Mouse (Mus musculus) myocyte (in vitro differentiated cells): ENCODE measurements at regions not wholly inside any gene's neighbourhood (a gene's known extent, or its start where the extent isn't known, plus 50 kb on each side); places are given as distances from the start of the nearest gene placed in this dataset.

Experiments used
- E2F4 ChIP-seq: IDR thresholded peaks from one replicate; pipeline ENCODE4 v1.6.1; 2011; ENCODE audit warnings: mild to moderate bottlenecking, control low read depth, moderate library complexity; ENCODE audit not compliant: insufficient read depth
- POLR2A ChIP-seq: IDR thresholded peaks from one replicate; pipeline ENCODE4 v1.6.1; 2011; ENCODE audit warnings: low read depth, mild to moderate bottlenecking, control low read depth, moderate library complexity; ENCODE audit not compliant: insufficient read length
- POLR2AphosphoS2 ChIP-seq: IDR thresholded peaks from one replicate; pipeline ENCODE4 v1.6.1; 2011; ENCODE audit warnings: low read depth, control low read depth; ENCODE audit not compliant: insufficient read length
- USF1 ChIP-seq: IDR thresholded peaks from one replicate; pipeline ENCODE4 v1.6.1; 2011; ENCODE audit warnings: low read depth, mild to moderate bottlenecking, control low read depth, moderate library complexity

GRCm38 (mm10) chr5:118390691-118391373 lies 145.8 kb downstream of the 2410131K14Rik start:
- TF ChIP-seq POLR2A = no peak
- TF ChIP-seq E2F4 = no peak
- no peak for TF ChIP-seq USF1
- no peak for TF ChIP-seq POLR2AphosphoS2
